Mouse (Mus musculus): ENCODE data around the gene Ap1ar.

GRCm38 (mm10) chr3:127809103-127809502 lies 28.2 kb downstream of the Ap1ar start:
- TF ChIP-seq CTCF (IDR thresholded peaks at IDR 0.05; ENCODE audit: low read depth, low read length) (no peak), POLR2A (IDR thresholded peaks at IDR 0.05; ENCODE audit: borderline replicate concordance, low read depth, low read length) (no peak)

Data from bone marrow macrophage, adult 2 months (primary cell).